Mouse (Mus musculus): ENCODE results near the gene Troap.

GRCm38 (mm10) chr15:99029619-99030584, 44.5 kb upstream of the Troap start, which contains the start of gene Tuba1c:
- 0 out of 2 replicates have a peak, but pooled peaks have one; percentile 7 for TF ChIP-seq CTCF (IDR thresholded peaks at IDR 0.05)
- TF ChIP-seq EP300 (IDR thresholded peaks at IDR 0.05): peak; percentile 13; the same call in 1 of the 2 replicates

Data from lung, postnatal 0 days (tissue).